Mouse (Mus musculus) retina, adult 2 months (tissue): ENCODE data around the gene Ube2d3.
"Not testable (repeated sequence)": the region's sequence is repeated elsewhere in the genome, so short reads cannot be mapped to it uniquely, and the experiment has no call there.

Experiments used
- DNase-seq: peaks from one replicate; pipeline ENCODE4 v3.0.0-alpha.2; 2012; ENCODE audit warnings: low read depth, low spot score

The Ube2d3 gene

DNA sequence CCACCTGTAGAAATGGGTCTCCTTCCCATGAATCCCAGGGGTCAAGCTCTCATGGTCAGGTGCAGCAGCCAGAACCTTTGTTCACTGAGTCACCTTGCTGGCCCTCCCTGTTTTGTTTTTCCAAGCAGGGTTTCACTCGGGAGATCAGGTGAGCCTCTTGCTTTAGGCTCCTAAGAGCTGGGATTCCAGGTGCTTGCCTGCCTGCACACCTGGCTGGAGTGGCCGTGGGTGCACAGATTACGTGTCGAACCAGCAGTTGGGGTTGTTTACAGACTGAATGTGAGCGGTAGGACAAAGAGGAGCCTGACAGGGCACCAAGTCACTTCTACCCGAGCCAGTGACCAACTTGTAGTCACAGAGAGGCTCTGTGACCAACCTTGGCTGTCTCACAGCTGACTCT is 53.2 kb downstream of the Ube2d3 start:
- no peak for DNase-seq

DNA sequence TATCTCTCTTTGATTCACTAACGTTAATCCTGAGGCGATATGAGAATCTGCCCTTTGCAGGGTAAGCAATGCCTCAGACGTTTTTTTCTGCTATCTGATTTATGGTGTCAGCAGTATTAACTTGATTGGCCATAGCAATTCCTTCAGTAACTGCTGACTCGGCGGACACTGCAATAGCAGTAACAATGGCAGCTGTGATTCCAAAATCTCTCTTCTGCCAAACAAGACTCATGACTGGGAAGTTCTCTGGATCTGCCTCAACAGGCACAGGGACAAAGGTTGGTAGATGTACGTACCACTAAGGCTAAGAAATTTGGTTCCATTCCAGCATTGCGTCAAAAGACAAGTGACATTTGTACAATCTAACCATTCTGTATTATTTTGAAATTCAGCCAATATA is 55.4 kb downstream of the Ube2d3 start:
- not testable (repeated sequence) for DNase-seq

DNA sequence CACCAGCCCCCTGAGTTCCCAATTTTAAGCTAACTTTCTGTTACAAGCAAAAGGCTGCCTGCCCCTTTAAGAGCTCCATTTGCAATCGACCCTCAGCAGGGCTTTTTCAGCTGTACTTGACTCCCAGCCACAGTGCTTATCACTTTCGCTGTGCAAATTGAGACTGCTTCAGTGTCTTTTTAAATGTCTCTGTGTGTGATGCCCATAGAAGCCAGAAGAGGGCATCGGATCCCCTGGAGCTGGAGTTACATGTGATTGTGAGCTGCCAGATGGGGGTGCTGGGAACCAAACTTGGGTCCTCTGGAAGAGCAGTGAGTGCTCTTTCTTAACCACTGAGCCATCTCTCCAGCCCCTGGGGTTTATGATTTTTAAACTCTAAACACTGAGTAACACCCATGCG is 60.0 kb downstream of the Ube2d3 start:
- not testable (repeated sequence) for DNase-seq

DNA sequence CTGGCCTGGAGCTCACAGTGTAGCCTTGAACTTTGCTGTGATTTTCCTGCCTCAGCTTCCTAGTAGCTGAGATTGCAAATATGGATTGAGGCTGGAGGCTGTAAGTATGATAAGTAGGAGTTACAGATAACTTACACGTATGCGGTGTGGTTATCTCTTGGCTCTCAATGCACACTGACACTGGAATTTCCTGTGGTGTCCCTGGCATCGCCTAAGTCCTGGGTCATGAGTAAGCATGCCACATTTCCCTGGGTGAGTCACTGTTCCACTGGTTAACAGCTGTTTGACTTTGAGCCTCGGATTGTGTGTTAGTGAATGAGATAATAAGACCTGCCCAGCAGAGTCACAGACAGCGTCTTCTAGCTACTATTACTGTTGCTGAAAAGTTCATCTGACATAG is 60.9 kb downstream of the Ube2d3 start:
- DNase-seq, result no peak

DNA sequence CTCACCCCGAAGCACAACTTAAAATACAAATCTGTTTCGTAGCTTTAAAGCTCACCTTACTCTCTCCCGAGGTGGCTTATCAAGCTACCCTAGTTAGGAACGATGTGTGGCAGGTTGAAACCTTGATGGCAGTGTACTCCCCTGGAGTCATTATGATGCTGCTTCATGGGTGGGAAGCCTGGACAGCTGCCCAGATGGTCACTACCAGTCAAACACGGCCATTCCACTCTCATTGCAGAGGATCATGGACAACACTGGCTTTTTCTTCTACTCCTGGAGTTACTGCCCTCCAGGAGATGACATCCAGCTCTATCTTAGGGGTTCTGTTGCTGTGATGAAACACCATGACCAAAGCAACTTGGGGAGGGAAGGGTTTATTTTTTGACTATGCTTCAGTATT is 65.2 kb downstream of the Ube2d3 start:
- no peak for DNase-seq

DNA sequence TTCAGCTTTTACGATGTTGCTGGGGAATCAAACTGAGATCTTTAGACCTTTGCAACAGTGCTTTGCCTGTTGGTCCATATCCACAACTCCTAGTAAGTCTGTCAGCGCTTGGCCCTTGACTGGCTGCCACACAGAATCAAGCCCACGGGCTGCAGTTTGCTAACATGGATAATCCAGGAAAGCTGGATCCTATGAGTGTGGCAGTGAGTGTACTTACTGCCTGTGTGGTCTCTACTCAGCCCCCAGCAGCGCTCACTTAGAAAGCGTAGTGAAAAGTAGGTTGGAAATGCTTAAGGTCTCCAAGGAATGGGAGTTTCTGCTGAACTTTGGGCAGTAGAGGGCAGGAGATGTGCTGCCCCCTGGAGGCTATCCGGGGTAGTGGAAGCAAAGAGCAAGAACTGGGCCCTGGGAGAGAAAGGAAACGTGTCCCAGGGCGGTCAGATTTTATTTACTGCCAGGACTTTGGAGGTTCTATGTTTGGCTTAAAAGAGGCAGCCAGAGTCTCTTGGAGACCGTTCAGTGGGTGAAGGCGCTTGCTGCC is 67.5 kb downstream of the Ube2d3 start:
- DNase-seq, result no peak

DNA sequence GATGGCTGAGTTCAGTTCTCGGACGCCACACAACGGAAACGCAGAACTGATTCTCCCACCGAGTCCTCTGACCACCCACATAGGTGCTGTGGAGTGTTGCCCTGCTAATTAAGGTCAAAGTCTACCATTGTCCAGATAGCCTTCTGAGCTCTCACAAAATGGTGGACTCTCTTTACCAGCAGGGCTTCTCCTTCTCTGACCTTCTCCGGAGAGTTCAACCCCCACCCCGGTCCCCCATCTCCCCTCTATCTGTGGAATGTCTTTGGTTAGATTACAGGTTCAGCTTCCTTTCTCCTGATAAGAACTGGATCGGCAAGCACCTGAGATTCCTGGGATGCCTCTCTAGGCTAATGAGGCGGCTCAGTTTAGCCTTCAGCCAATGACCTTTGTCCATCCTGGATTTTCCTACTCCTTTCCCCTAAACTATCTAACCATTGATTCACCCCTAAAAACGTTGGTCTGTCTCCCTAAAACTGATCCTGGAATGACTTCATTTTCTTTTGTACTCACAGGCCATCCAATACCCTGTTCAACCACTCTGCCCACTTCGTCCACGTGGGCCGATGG is 68.0 kb downstream of the Ube2d3 start:
- DNase-seq, result no peak

DNA sequence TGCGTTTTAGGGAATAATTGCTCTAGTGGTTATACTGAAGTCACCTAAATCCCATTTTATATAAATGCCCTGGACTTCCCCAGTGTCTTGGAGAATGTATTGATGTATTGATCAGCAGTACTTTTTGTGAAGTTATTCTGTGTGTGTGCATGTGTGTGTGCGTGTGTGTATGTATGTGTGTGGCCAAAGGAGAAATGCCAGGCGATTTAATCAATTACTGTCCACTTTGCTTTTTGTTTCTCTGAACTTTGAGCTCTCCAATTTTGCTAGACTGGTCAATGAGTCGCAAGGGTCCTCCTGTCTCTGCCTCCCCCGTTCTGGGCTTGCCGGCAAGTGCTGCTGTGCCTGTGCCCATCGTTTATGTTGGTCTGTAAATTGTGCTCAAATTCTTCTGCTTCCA is 69.6 kb downstream of the Ube2d3 start:
- DNase-seq, result no peak

DNA sequence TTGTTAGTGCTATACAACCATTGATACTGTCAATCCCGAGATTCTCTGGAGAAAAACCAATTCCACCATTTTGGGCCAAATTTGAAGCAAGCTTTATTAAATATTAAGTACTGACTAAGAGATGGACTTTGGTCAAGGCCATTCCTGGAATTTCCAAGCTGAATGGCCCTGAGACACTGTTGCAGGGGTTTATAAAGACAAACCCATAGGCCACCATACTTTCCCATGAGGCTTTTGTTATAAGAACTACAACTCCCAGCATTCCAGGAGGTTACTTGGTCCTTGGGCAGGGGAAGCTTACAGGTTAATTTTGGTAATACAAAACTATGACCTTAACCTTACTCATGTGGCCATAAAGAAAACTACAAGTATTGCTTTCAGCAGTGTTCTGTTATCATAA is 70.2 kb downstream of the Ube2d3 start:
- DNase-seq, result no peak

DNA sequence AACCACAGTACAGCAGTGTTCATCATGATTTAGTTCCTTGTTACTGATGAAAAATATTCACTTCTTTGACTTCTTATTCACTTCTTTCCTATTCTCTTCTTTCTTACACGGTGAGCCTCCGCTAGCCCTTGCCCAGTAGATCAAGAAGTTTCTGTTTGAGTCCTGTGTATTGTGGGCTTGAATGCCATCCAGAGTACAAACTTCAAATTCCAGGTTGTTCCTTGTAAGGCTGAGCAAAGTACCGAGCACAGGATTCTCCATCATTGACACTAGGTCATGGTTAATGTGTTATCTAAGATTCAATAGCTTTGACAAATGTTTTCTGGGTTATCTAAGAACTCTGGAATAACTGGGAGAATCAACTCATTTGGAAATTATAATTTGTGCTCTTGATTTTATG is 72.4 kb downstream of the Ube2d3 start:
- DNase-seq, result no peak

DNA sequence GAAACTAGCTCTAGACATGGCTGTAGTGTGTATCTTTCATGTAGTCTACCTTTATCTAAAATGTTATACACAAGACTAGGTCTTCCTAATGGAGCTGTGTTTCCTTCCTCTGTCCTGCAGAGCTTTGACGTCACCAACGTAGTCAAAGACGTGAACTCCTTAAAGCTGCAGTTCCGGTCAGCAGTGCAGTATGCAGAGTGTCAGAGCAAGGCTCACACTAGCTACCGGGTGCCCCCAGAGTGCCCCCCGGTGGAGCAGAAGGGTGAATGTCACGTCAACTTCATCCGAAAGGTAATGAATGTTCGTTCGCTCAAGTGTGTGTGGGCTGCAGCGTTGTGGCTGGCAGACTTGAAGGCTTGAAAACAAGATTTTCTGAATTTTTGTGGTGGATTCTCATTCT is 73.7 kb downstream of the Ube2d3 start:
- no peak for DNase-seq

DNA sequence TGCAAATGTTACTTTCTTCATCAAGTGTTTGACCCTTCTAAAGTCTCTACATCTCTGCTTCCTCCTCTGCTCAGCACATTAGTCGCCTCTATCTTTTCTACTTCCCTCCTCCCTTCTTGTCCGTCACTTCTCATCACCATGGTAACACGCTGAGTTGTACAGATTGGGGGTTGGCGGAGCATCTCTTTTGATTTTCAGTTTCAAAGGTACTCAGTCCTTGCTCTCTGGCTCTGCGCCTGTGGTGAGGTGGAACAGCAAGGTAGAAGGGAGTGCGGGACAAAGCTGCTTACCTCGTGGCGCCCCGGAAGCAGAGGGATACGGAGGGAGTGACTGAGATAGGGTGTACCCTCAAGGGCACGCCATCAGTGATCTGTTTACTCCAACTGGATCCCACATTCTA is 75.3 kb downstream of the Ube2d3 start:
- DNase-seq, result no peak

DNA sequence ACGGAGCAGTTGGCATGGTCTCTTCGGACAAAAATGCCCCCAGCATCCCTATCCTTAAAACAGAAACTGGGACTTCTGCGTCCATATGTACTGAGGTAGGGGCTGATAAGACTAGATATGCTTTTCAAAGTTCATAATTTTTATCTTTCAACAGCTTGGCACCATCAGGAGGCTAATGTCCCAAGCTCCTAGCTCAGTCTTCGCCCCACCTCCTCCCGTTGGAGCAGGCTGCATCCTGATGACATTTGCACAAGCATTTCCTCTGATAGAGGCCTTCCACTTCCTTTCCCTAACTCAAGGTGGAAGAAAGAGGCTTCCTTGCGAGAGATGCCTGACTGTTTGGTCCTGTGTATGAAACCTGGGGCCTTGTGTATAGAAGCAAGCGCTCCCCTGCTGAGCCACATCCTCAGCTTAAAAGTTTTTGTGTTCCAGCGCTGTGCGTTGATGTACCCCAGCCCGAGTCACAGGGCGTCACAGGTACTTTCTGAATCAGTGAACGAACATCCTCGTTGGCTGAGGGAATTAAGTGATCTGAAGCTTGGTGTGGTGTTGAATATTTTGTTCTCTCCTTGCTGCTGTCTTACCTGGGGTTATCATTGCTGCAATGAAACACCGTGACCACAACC is 76.0 kb downstream of the Ube2d3 start:
- DNase-seq, result no peak

DNA sequence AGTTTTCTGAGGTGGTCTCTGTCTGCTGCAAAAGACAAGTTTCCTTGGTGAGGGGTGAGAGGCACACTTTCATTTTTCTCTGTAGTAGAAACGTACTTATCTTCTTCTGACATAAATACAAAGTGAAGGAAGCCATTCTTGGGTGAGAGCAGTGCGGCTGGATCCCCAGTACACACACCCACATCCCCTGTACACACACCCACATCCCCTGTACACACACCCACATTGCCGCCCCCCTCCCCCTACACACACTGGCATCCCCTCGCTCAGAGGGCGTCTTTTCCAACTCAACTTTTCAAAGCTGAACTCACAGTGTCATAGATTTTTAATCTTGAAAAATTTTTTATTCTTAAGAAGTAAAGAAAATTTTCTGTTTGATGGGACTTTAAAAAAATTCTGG is 77.3 kb downstream of the Ube2d3 start:
- DNase-seq, result no peak

DNA sequence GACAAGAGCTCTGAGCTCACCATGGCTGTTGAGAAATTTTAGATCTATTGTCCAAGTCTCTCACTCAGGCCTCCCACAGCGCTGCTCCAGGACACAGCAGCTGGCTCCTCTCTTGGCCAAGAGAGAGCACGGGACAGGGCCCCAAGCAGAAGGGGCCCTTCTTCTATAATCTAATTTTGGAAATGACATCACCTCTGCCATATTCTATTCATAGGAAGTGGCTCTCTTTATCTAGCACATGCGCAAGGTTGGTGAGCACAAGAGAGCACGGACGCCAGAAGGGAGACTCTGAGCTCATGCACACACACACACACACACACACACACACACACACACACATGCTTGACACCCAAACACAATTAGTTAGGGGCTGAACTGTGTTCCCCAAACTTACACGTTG is 78.9 kb downstream of the Ube2d3 start:
- no peak for DNase-seq
